Mouse (Mus musculus) kidney, adult 2 months (tissue): ENCODE measurements around the gene Polr1e.

Source experiments
- CTCF ChIP-seq: fragments of 200-500 bp; conservative IDR thresholded peaks from 2 replicates; pipeline ENCODE4 v1.5.1; 2011; ENCODE audit warnings: low read depth, mild to moderate bottlenecking, control low read depth, low read length, moderate library complexity, mixed read lengths; ENCODE audit not compliant: insufficient read depth, insufficient read length
- POLR2A ChIP-seq: fragments of 200-500 bp; IDR thresholded peaks from one replicate; pipeline ENCODE4 v1.6.1; 2011; ENCODE audit warnings: low read depth, low read length, control low read depth

- TF ChIP-seq POLR2A: no peak
- no peak for TF ChIP-seq CTCF
Measured at GRCm38 (mm10) chr4:45083487-45083886, 65.1 kb downstream of the Polr1e start.
